Mouse (Mus musculus): Measurements from ENCODE around the gene Nup133. TPM values are rescaled to one million over a fixed set of nuclear protein-coding genes. Genes with fewer than 3 reads are reported as not detected.

Nup133 gene
- total and polyA plus RNA-seq, 2 experiments = 3.1 to 5.4 TPM

DNA sequence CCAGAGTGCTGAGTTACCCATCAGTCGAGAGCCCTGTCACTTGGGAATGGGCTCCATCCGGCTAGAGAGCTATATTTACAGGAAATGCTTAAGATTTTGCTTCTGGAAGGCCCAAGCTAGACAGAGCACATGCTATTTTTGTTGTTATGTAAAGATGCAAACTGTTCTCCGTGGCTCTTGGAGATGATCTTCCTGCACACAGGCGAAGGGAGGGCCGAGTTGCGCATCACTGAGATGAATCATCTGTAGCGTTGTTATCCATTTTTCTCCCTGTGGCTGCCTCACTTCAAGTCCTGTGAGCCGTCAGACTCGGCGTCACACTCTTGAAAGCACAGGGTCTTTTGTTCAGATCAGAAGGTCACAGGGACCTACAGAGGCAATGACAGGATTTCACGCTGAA, 74.7 kb downstream of the Nup133 start:
- TF ChIP-seq POLR2A (IDR thresholded peaks at IDR 0.05; ENCODE audit: extremely low read depth, insufficient read depth, low read length) = no peak
- TF ChIP-seq CTCF (IDR thresholded peaks at IDR 0.05; ENCODE audit: low read depth, low read length) = no peak
- DNase-seq (ENCODE audit: extremely low read depth, low read depth, low spot score) = no peak
- no peak overlapping the region for H3K27ac ChIP-seq (replicated peaks; ENCODE audit: insufficient read depth, low read depth, low read length)
- no peaks in the 10 kb centered on the region for H3K79me2 ChIP-seq (ENCODE audit: control insufficient read depth, insufficient read depth, low read length)
- H3K36me3 ChIP-seq (ENCODE audit: control insufficient read depth, insufficient read depth, low read length) = no peaks in the 10 kb centered on the region
- no peak overlapping the region for H3K4me3 ChIP-seq (ENCODE audit: insufficient read depth, low read depth, low read length)
- WGBS = 85% methylated on average over 11 of the region's 11 CpGs
- no peaks in the 10 kb centered on the region for H3K4me1 ChIP-seq (ENCODE audit: control insufficient read depth, insufficient read depth, low read length)
- no peak overlapping the region for H3K9ac ChIP-seq (ENCODE audit: low read depth, low read length)
- H3K27me3 ChIP-seq (ENCODE audit: control insufficient read depth, insufficient read depth, low read length) = peaks cover 2% of the 10 kb centered on the region; the same call in 1 of the 2 replicates

DNA sequence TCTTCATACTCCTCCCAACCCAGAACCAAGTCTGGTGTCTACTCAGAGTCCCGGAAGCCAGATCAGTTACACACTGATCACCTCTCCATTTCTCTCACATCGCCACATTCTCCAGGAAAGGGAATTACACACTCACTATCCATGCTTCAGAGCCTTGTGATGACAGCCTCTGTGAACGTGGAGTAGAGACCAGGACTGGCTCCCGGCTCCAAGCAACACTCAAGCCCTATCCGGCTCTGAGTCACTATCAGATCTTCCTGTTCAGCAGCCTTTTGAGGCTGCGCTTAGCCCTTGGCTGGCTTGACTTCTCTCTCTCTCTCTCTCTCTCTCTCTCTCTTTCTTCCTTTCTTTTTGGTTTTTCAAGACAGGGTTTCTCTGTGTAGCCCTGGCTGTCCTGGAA, 75.7 kb downstream of the Nup133 start:
- no peaks in the 10 kb centered on the region for H3K36me3 ChIP-seq (ENCODE audit: control insufficient read depth, insufficient read depth, low read length)
- H3K4me1 ChIP-seq (ENCODE audit: control insufficient read depth, insufficient read depth, low read length) = no peaks in the 10 kb centered on the region
- no peak for DNase-seq (ENCODE audit: extremely low read depth, low read depth, low spot score)
- no peaks in the 10 kb centered on the region for H3K79me2 ChIP-seq (ENCODE audit: control insufficient read depth, insufficient read depth, low read length)
- TF ChIP-seq CTCF (IDR thresholded peaks at IDR 0.05; ENCODE audit: low read depth, low read length) = no peak
- no peak for TF ChIP-seq POLR2A (IDR thresholded peaks at IDR 0.05; ENCODE audit: extremely low read depth, insufficient read depth, low read length)
- no peak overlapping the region for H3K27ac ChIP-seq (replicated peaks; ENCODE audit: insufficient read depth, low read depth, low read length)
- H3K4me3 ChIP-seq (ENCODE audit: insufficient read depth, low read depth, low read length) = no peak overlapping the region
- 75% methylated on average over 6 of the region's 6 CpGs for WGBS
- no peak overlapping the region for H3K9ac ChIP-seq (ENCODE audit: low read depth, low read length)
- H3K27me3 ChIP-seq (ENCODE audit: control insufficient read depth, insufficient read depth, low read length) = no peaks in the 10 kb centered on the region

DNA sequence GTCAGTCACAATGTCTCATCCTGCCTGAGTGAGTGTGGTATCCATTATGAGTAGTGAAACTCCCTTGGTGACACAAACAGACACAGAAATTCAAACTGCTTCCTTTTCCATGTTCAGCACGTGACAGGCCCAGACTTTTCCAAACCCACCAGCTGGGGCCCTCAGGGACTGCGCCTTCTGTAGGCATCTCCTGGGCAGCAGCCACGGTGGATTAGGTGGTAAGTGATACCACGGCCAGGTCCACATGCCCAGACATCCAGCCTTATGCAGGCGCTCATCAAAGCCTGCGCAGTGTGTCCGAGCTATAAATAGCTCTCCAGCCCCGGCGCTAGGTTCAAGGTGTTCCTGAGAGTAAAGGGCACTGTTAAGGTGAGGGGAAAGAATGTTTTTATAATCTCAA, 77.0 kb downstream of the Nup133 start:
- Histone ChIP-seq H3K36me3 (ENCODE audit: control insufficient read depth, insufficient read depth, low read length) (no peaks in the 10 kb centered on the region), H3K27me3 (ENCODE audit: control insufficient read depth, insufficient read depth, low read length) (no peaks in the 10 kb centered on the region), H3K79me2 (ENCODE audit: control insufficient read depth, insufficient read depth, low read length) (no peaks in the 10 kb centered on the region), H3K27ac (replicated peaks; ENCODE audit: insufficient read depth, low read depth, low read length) (no peak overlapping the region), H3K4me3 (ENCODE audit: insufficient read depth, low read depth, low read length) (no peak overlapping the region), H3K9ac (ENCODE audit: low read depth, low read length) (no peak overlapping the region), H3K4me1 (ENCODE audit: control insufficient read depth, insufficient read depth, low read length) (no peaks in the 10 kb centered on the region)
- no peak for TF ChIP-seq CTCF (IDR thresholded peaks at IDR 0.05; ENCODE audit: low read depth, low read length)
- TF ChIP-seq POLR2A (IDR thresholded peaks at IDR 0.05; ENCODE audit: extremely low read depth, insufficient read depth, low read length) = no peak
- DNase-seq (ENCODE audit: extremely low read depth, low read depth, low spot score) = no peak
- WGBS = 83% methylated on average over 9 of the region's 9 CpGs

DNA sequence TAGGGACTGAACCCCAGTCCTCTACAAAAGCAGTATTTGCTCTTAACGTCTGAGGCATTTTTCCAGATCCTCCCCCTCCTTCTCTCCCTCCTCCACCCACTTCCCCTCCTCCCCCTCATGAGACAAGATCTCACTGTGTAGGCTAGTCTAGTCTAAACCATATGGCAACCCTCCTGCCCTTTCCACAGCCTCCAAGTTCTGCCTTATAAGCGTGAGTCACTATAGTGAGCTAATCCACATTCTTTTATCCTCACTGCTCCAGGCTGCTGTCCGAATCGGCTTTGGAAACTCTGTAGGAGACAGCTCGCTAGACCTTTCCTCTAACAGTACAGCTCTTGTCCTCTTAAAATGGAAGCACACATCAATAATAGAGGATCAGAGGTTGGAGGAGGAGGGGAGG, 82.1 kb downstream of the Nup133 start:
- H3K4me1 ChIP-seq (ENCODE audit: control insufficient read depth, insufficient read depth, low read length) = no peaks in the 10 kb centered on the region
- peaks cover 3% of the 10 kb centered on the region; the same call in 1 of the 2 replicates for H3K27me3 ChIP-seq (ENCODE audit: control insufficient read depth, insufficient read depth, low read length)
- TF ChIP-seq CTCF (IDR thresholded peaks at IDR 0.05; ENCODE audit: low read depth, low read length) = no peak
- no peaks in the 10 kb centered on the region for H3K36me3 ChIP-seq (ENCODE audit: control insufficient read depth, insufficient read depth, low read length)
- H3K27ac ChIP-seq (replicated peaks; ENCODE audit: insufficient read depth, low read depth, low read length) = no peak overlapping the region
- H3K9ac ChIP-seq (ENCODE audit: low read depth, low read length) = no peak overlapping the region
- WGBS = 50% methylated on average over 5 of the region's 5 CpGs
- no peak for DNase-seq (ENCODE audit: extremely low read depth, low read depth, low spot score)
- H3K79me2 ChIP-seq (ENCODE audit: control insufficient read depth, insufficient read depth, low read length) = no peaks in the 10 kb centered on the region
- no peak overlapping the region for H3K4me3 ChIP-seq (ENCODE audit: insufficient read depth, low read depth, low read length)

DNA sequence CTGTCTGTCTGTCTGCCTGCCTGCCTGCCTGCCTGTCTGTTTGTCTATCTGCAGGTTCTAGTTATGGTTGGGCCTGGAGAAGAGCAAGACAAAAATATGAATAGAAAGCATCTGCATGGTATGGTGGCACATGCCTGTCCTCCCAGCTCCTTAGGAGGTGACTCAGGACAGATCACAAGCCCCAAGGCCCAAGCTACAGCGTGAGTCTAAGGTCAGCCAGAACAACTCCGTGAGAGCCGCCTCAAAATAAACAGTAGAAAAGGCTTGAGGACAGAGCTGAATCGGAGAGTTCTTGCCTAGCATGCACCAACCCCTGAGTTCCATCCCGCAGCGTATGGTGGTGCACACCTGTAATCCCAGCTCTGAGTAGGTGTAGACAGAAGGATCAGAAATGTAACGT, 83.3 kb downstream of the Nup133 start:
- no peak overlapping the region for H3K27ac ChIP-seq (replicated peaks; ENCODE audit: insufficient read depth, low read depth, low read length)
- no peaks in the 10 kb centered on the region for H3K36me3 ChIP-seq (ENCODE audit: control insufficient read depth, insufficient read depth, low read length)
- no peak for DNase-seq (ENCODE audit: extremely low read depth, low read depth, low spot score)
- H3K79me2 ChIP-seq (ENCODE audit: control insufficient read depth, insufficient read depth, low read length) = no peaks in the 10 kb centered on the region
- TF ChIP-seq POLR2A (IDR thresholded peaks at IDR 0.05; ENCODE audit: extremely low read depth, insufficient read depth, low read length) = no peak
- no peak for TF ChIP-seq CTCF (IDR thresholded peaks at IDR 0.05; ENCODE audit: low read depth, low read length)
- WGBS = 65% methylated on average over 7 of the region's 7 CpGs
- no peak overlapping the region for H3K9ac ChIP-seq (ENCODE audit: low read depth, low read length)
- no peaks in the 10 kb centered on the region for H3K4me1 ChIP-seq (ENCODE audit: control insufficient read depth, insufficient read depth, low read length)
- peaks cover 3% of the 10 kb centered on the region; the same call in 1 of the 2 replicates for H3K27me3 ChIP-seq (ENCODE audit: control insufficient read depth, insufficient read depth, low read length)
- no peak overlapping the region for H3K4me3 ChIP-seq (ENCODE audit: insufficient read depth, low read depth, low read length)

DNA sequence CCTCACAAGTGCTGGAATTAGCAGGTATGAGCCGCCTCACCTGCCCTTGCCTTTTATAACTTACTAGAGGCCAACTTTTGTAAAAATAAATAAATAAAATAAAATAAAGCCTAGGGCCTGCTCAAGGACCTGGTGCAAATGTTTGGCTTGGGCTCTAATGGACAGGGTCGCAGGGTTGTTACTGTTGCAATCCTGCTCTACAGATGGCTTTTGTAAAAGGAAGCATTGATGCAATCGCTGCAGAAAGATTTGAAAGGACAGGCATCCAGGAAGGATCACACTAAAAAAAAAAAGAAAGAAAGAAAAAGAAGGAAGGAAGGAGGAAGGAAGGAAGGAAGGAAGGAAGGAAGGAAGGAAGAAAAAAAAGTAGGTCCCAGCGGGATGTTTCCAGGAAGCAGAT, 88.7 kb downstream of the Nup133 start:
- no peak for DNase-seq (ENCODE audit: extremely low read depth, low read depth, low spot score)
- no peak for TF ChIP-seq POLR2A (IDR thresholded peaks at IDR 0.05; ENCODE audit: extremely low read depth, insufficient read depth, low read length)
- no peak for TF ChIP-seq CTCF (IDR thresholded peaks at IDR 0.05; ENCODE audit: low read depth, low read length)
- H3K79me2 ChIP-seq (ENCODE audit: control insufficient read depth, insufficient read depth, low read length) = no peaks in the 10 kb centered on the region
- no peak overlapping the region for H3K27ac ChIP-seq (replicated peaks; ENCODE audit: insufficient read depth, low read depth, low read length)
- WGBS = 67% methylated on average over 4 of the region's 4 CpGs
- peaks cover 3% of the 10 kb centered on the region; the same call in 1 of the 2 replicates for H3K27me3 ChIP-seq (ENCODE audit: control insufficient read depth, insufficient read depth, low read length)
- H3K4me1 ChIP-seq (ENCODE audit: control insufficient read depth, insufficient read depth, low read length) = 0 out of 2 replicates have a peak, but pooled peaks cover 4% of the 10 kb centered on the region
- no peaks in the 10 kb centered on the region for H3K36me3 ChIP-seq (ENCODE audit: control insufficient read depth, insufficient read depth, low read length)
- H3K9ac ChIP-seq (ENCODE audit: low read depth, low read length) = no peak overlapping the region
- H3K4me3 ChIP-seq (ENCODE audit: insufficient read depth, low read depth, low read length) = no peak overlapping the region

Measured in liver, adult 2 months (tissue).